Mouse (Mus musculus): ENCODE data around the gene Lpcat1. TPM values are rescaled to one million over a fixed set of nuclear protein-coding genes. Genes with fewer than 3 reads are reported as not detected.

Lpcat1 gene
- total RNA-seq, 2 experiments from 2014 or later = 36.6 to 39.5 TPM

- no peak overlapping the region for H3K4me3 ChIP-seq
- no peak for DNase-seq (ENCODE audit: low spot score in 2 of 2)
- TF ChIP-seq CTCF (conservative IDR thresholded peaks at IDR 0.05) = no peak
Measured at GRCm38 (mm10) chr13:73494528-73494927, 27.5 kb downstream of the Lpcat1 start.

DNA sequence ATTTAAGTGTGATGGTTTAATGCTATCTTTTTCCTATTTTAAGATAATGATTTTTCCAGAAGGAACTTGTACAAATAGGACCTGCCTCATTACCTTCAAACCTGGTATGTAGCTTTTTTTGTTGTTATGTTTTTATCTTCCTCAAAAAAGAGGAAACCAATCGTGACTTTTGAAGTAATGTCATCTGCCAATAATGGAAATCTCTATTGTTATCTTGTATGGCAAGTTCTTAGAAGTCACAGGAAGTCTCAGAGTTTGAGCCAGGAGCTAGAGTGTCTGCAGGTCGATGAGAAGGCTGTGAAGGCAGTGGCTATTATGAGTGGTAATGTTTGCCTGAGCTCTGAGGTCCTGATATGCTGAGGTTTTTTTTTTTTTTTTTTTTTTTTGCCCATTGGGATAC, 29.1 kb downstream of the Lpcat1 start:
- no peak overlapping the region for H3K4me3 ChIP-seq
- TF ChIP-seq CTCF (conservative IDR thresholded peaks at IDR 0.05) = no peak

More at GRCm38 (mm10) chr13:73494528-73494927, 27.5 kb downstream of the Lpcat1 start:
- no peak overlapping the region for H3K27ac ChIP-seq

DNA sequence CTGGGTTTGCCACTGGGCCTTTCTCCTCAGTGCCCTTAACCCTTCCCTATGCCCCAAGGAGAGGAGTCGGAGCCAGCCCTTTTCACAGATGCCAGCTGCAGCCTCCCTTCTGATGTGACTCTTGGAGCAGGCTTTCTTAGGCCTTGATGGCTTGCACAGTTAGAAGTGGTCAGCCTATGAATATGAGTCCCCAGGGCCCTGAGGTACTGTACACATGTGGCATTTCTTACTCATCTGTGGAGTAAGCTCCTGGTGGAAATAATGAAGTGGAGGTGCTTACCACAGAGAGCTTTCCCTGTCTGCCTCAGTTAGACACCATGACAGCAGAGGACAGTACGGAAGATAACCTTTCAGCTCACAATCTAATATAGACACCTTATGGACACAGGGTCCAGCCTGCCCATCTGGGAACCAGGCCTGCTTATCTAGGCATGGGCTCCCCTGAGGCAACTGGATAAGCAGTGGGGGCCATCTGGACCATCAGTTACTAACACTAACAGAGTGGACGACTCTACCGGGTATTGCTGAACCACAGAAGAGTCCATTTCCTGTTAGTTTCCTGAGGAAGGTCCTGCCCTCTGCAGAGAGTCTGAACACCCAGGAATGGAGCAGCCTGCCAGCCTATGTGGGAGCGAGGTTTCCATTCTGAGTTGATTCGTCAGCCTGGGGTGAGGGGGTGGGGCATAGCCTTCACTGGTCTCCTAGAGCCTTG, 33.1 kb downstream of the Lpcat1 start:
- TF ChIP-seq CTCF (conservative IDR thresholded peaks at IDR 0.05) = no peak
- Histone ChIP-seq H3K4me3 (no peak overlapping the region), H3K27ac (no peak overlapping the region)
- DNase-seq (ENCODE audit: low spot score in 2 of 2) = no peak

More for the DNA sequence above, 29.1 kb downstream of the Lpcat1 start:
- no peak overlapping the region for H3K27ac ChIP-seq
- no peak for DNase-seq (ENCODE audit: low spot score in 2 of 2)

DNA sequence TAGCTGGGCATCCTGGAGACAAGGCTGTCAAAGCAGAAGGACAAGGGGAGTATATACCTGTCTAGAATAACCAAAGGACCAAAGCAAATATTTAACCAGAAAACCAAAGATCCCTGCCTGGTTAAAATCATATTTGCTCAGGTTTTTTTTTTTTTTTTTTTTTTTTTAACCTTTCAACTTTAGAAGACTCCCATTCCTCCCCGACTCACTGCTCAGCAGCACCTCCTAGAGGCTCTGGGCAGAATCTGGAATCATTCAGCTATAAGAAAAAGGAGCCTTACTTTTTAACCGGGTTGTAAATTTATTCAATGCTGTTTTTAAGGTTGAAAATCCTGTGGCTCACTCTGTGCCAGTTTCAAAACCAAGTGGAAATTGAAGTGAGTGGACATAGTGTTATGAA, 35.7 kb downstream of the Lpcat1 start:
- DNase-seq (ENCODE audit: low spot score in 2 of 2) = no peak
- H3K4me3 ChIP-seq = no peak overlapping the region
- TF ChIP-seq CTCF (conservative IDR thresholded peaks at IDR 0.05) = peak; percentile 75
- no peak overlapping the region for H3K27ac ChIP-seq

DNA sequence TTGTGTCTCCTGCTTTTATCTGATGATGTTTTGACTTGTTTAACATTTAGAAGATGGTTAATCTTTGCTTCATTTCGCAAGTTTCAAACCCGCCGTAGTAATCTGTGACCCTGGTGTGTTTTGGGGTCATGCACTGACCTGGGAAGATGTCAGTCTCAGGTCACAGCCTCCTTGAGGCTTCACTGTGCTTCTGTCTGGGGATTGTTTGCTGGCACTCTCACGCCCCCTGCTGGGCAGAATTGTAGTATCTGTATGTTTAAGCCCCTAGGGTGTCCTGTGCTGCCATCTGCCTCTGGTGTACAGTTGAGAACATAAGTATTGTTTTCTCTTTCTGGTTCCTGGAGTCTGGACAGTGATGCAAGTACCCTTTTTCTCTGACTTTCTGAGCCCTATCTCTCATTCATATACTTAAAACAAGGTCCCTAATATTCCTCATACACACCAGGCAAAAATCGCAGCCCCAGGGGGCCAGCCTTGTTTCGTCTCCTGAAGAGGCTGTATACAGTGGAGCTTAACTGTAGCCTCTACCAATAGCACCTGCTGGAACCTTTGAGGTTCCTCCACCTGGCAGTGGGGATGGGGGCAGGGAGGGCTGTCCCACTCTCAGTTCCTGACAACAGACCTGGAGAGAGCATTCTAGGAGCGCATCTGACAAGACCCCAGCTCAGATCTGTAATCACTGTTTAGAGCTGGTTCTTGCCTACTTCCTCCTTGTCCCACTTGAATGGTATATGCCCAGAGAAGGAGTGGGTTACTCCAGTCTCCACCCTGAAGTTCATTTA, 38.9 kb downstream of the Lpcat1 start:
- Histone ChIP-seq H3K27ac (no peak overlapping the region), H3K4me3 (no peak overlapping the region)
- TF ChIP-seq CTCF (conservative IDR thresholded peaks at IDR 0.05) = peak; percentile 94
- peak; percentile 82 to 87 for DNase-seq (ENCODE audit: low spot score in 2 of 2)

- 0 out of 2 replicates have a peak overlapping the region, but pooled peaks have one; percentile 23 for H3K27ac ChIP-seq
- DNase-seq (ENCODE audit: low spot score in 2 of 2) = no peak
- TF ChIP-seq CTCF (conservative IDR thresholded peaks at IDR 0.05) = no peak
- no peak overlapping the region for H3K4me3 ChIP-seq
Measured at GRCm38 (mm10) chr13:73508817-73509550, 42.0 kb downstream of the Lpcat1 start.

DNA sequence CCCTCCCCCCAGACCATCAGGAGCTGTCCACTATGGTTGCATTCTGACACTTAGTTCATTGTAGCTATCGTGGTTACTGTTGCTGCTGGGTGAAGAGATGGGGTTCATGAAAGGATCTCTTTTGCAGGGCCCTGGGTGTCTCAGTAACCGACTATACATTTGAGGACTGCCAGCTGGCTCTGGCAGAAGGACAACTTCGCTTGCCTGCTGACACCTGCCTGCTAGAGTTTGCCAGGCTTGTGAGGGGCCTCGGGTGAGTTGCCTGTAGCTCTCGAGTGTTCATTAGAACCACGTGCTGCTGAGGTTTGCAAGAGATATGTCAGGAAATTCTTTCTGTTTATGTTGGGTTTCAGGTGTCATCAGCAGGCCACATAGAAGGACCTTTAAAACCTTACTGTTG, 42.9 kb downstream of the Lpcat1 start:
- TF ChIP-seq CTCF (conservative IDR thresholded peaks at IDR 0.05) = no peak
- no peak for DNase-seq (ENCODE audit: low spot score in 2 of 2)
- H3K27ac ChIP-seq = no peak overlapping the region
- H3K4me3 ChIP-seq = no peak overlapping the region

GRCm38 (mm10) chr13:73512776-73513673, 46.0 kb downstream of the Lpcat1 start:
- TF ChIP-seq CTCF (conservative IDR thresholded peaks at IDR 0.05) = peak; percentile 93
- peak; percentile 71 to 81 for DNase-seq (ENCODE audit: low spot score in 2 of 2)
- no peak overlapping the region for H3K4me3 ChIP-seq
- H3K27ac ChIP-seq = no peak overlapping the region

DNA sequence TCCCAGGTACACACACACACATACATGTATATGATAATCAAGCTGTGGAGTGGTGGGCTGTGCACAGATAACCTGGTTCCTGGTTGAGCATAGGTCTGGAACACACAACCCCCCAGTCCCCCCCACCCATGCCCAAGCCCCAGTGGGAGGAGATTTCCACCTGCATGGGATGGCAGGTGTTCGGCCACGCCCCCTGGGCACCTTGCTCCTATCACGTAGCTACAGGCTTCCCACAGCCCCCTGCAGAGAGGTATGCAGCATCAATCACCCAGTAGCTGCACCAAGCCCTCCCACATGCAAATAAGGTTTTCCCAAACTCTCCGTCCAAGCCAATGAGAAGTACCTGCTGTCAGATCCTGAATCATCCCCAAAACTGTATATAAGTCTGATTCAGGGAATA, 49.9 kb downstream of the Lpcat1 start:
- TF ChIP-seq CTCF (conservative IDR thresholded peaks at IDR 0.05) = no peak
- Histone ChIP-seq H3K27ac (no peak overlapping the region), H3K4me3 (no peak overlapping the region)
- no peak for DNase-seq (ENCODE audit: low spot score in 2 of 2)

DNA sequence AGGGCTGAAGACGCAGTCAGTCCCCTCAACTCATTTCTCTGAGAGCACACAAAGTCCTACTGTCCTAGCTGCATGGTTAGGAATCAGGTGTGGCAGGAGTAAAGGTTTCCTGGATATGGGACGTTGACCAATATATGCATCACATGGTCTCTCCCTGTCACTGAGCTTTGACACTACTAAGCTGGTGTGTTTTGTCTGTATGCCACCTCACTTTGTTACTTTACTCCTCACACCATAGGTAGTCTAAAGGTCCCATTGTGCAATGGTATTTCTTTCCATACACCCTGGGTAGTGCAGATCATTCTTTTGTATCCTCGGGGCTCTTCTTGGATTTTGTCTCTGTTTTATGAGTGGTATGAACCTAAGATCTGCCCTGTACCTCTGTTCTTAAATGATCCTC, 66.7 kb downstream of the Lpcat1 start:
- H3K27ac ChIP-seq = no peak overlapping the region
- DNase-seq (ENCODE audit: low spot score in 2 of 2) = no peak
- no peak overlapping the region for H3K4me3 ChIP-seq
- no peak for TF ChIP-seq CTCF (conservative IDR thresholded peaks at IDR 0.05)

DNA sequence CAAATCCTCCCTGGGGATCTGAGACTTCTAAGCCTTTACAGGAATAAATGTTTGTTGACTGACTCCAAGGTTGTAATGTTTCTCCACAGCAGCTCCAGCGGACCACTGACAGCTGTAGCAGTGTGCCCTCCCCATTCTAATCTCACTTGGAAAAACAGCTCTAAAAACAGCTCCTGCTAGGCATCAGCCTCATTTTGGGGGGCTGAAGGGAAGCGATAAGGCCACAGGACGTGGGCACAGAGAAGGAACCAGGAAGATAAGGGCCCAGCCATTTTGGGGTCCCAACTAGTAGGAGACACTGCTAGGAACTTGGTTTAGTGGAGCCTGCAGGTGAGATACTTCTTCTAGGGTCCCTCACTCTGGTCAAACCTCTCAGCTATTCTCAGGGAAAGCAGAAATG, 68.3 kb downstream of the Lpcat1 start:
- DNase-seq (ENCODE audit: low spot score in 2 of 2) = no peak
- Histone ChIP-seq H3K4me3 (no peak overlapping the region), H3K27ac (no peak overlapping the region)
- TF ChIP-seq CTCF (conservative IDR thresholded peaks at IDR 0.05) = no peak

- no peak for TF ChIP-seq CTCF (conservative IDR thresholded peaks at IDR 0.05)
- H3K27ac ChIP-seq = no peak within 1 kb of the TSS
- peak in 1 of 2 experiments; percentile 18 for DNase-seq (ENCODE audit: low spot score in 2 of 2)
- peak within 1 kb of the TSS; percentile 45 for H3K4me3 ChIP-seq
Measured at GRCm38 (mm10) chr13:73536403-73536821, 69.4 kb downstream of the Lpcat1 start, which contains the start of gene Slc6a3. Slc6a3 (plus strand) TSS chr13:73536747.
